Mouse (Mus musculus) liver, embryonic 15.5 days (tissue): ENCODE measurements around the gene Ceacam15. TPM values are rescaled to one million over a fixed set of nuclear protein-coding genes. Genes with fewer than 3 reads are reported as not detected.

Experiments used
- ATAC-seq: fragments of 200-750 bp; cut with Nextera tagmentation; 2 replicates; pipeline ENCODE4 v1.8.0; 2017; ENCODE audit warnings: moderate number of reproducible peaks, mild to moderate bottlenecking, moderate library complexity; ENCODE audit not compliant: insufficient read depth
- H3K27ac ChIP-seq: fragments of 300-500 bp; sonication (generic); replicated peaks from 2 replicates; pipeline ENCODE4 v1.5.1; 2015; ENCODE audit warnings: mild to moderate bottlenecking, inconsistent platforms
- H3K27me3 ChIP-seq: fragments of 300-500 bp; sonication (generic); 2 replicates; pipeline ENCODE4 v1.6.1; 2015; ENCODE audit warnings: mild to moderate bottlenecking, inconsistent platforms
- H3K36me3 ChIP-seq: fragments of 300-500 bp; sonication (generic); replicated peaks from 2 replicates; pipeline ENCODE4 v1.6.1; 2015; ENCODE audit warnings: moderate library complexity, mild to moderate bottlenecking, inconsistent platforms
- H3K4me1 ChIP-seq: fragments of 300-500 bp; sonication (generic); replicated peaks from 2 replicates; pipeline ENCODE4 v1.6.1; 2015; ENCODE audit warnings: inconsistent platforms
- H3K4me2 ChIP-seq: fragments of 300-500 bp; sonication (generic); 2 replicates; pipeline ENCODE4 v1.6.1; 2015; ENCODE audit warnings: moderate library complexity, mild to moderate bottlenecking, inconsistent platforms
- H3K4me3 ChIP-seq: fragments of 300-500 bp; sonication (generic); replicated peaks from 2 replicates; pipeline ENCODE4 v1.5.1; 2015; ENCODE audit warnings: mild to moderate bottlenecking, inconsistent platforms
- H3K9ac ChIP-seq: fragments of 300-500 bp; sonication (generic); 2 replicates; pipeline ENCODE4 v1.6.1; 2015; ENCODE audit warnings: moderate library complexity, mild to moderate bottlenecking, inconsistent platforms
- H3K9me3 ChIP-seq: fragments of 300-500 bp; sonication (generic); replicated peaks from 2 replicates; pipeline ENCODE4 v1.6.1; 2016; ENCODE audit warnings: inconsistent platforms
- WGBS: fragments of 180-500 bp; shearing (Covaris S2); methylation state at CpG from one replicate; pipeline ENCODE4 v1.1.7; 2015; ENCODE audit warnings: mixed read lengths; ENCODE audit not compliant: insufficient replicate concordance; 5-methylcytosine and 5-hydroxymethylcytosine counted together
- polyA plus RNA-seq: library from polyadenylated mRNA; unstranded; fragments of >200 nt; fragmentation: Nextera tagmentation; extraction: Ambion mirVana; gene quantifications from 2 replicates; pipeline ENCODE4 v1.2.1, GENCODE M21; 2015

Gene Ceacam15
- polyA plus RNA-seq, 1 experiment from 2014 or later: not detected

DNA sequence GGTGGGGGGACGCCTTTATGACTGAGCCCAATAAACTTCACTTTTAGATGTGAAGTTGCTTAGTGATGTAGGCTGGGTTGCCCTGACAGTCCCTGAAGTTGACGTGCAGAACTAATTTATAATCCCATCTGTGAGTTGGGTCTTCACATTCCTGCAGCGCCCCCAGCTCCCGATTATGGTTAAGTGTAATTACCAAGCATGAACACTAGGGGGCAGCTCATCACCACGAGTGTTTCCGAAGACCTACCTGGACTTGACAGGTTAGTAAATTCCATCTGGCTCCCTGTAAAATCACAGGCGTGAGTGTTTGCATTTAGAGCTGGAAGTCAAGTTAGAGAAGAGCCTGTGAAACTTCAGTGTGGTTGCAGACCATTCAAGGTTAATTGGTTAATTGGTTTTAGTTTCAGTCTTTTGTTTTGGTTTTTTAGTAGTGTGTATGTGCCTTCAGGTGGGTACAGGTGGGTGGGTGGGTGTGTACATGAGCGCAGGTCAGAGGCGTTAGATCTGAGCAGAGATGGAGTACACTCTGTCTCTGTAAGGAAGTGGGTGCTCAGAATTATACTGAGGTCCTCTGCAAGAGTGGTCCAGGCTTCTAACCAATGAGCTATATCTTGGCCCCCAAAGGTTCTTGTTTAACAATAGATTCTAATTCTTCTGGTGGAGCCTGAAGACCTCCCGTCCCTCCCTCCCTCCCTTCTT lies 45.8 kb downstream of the Ceacam15 start:
- ATAC-seq: no peak
- no peak overlapping the region for H3K27ac ChIP-seq
- no peak overlapping the region for H3K4me3 ChIP-seq
- H3K9me3 ChIP-seq: peaks cover 3% of the 10 kb centered on the region; the same call in 1 of the 2 replicates
- no peaks in the 10 kb centered on the region for H3K36me3 ChIP-seq
- H3K4me1 ChIP-seq: no peaks in the 10 kb centered on the region
- WGBS: 10% methylated on average over 10 of the region's 10 CpGs
- H3K9ac ChIP-seq: no peak overlapping the region
- no peaks in the 10 kb centered on the region for H3K27me3 ChIP-seq
- no peak overlapping the region for H3K4me2 ChIP-seq

DNA sequence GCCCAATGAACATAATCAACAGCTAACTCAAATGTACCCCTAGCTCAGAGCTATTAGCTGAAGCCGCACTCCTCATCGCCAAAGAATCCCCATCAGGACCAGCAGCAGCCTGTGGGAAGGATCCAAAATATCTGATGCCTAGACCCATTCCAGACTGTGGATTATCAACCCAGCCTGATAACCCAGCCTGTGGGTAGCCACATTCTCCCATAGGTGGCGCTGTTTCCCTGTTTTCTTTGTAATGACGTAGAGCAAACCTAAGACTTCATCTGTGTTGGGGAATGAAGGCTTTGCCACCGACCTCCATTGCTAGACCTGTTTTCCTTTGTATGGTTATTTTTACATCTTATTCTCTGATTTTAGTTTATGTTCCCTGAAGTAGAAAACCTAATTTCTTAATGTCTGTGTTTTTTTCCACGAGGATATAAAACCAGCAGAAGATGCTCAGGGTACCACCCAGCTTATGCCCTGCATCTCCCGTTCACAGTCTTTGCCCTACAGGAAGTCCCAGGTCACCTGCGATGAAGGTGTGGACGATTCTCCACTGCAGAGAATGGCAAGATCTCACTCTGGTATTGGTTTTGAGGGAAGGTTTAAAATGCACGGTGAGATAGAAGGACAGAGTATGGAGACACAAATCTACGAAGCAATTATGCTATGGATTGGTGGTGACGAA lies 47.3 kb downstream of the Ceacam15 start:
- no peak overlapping the region for H3K4me3 ChIP-seq
- no peak for ATAC-seq
- no peaks in the 10 kb centered on the region for H3K4me1 ChIP-seq
- 26% methylated on average over 12 of the region's 12 CpGs for WGBS
- H3K9ac ChIP-seq: no peak overlapping the region
- H3K36me3 ChIP-seq: no peaks in the 10 kb centered on the region
- H3K4me2 ChIP-seq: no peak overlapping the region
- peaks cover 3% of the 10 kb centered on the region; the same call in 1 of the 2 replicates for H3K9me3 ChIP-seq
- H3K27ac ChIP-seq: no peak overlapping the region
- H3K27me3 ChIP-seq: no peaks in the 10 kb centered on the region

DNA sequence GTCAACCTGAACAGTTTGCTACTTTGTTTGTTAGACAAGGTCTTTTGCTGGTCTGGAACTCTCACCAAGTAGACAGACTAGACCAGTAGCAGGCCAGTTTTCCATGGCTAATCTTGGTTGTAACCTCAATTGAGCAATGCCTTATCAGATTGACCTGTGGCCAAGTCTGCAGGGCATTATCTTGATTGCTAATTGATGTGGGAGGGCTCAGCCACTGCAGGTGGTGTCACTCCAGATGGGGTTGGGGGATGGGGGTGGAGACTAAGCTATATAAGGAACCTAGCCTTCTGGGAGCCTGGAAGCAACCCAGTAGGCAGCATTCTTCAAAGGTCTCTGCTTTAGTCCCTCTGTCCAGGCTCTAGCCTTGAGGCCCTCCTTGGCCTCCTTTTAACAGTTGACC lies 51.8 kb downstream of the Ceacam15 start:
- H3K9me3 ChIP-seq: no peaks in the 10 kb centered on the region
- ATAC-seq: peak; percentile 31; the same call in 1 of the 2 replicates
- no peak overlapping the region for H3K9ac ChIP-seq
- no peak overlapping the region for H3K4me3 ChIP-seq
- H3K4me1 ChIP-seq: 0 out of 2 replicates have a peak, but pooled peaks cover 6% of the 10 kb centered on the region
- no peak overlapping the region for H3K4me2 ChIP-seq
- H3K27me3 ChIP-seq: peaks cover 27% of the 10 kb centered on the region
- no peak overlapping the region for H3K27ac ChIP-seq
- no peaks in the 10 kb centered on the region for H3K36me3 ChIP-seq

DNA sequence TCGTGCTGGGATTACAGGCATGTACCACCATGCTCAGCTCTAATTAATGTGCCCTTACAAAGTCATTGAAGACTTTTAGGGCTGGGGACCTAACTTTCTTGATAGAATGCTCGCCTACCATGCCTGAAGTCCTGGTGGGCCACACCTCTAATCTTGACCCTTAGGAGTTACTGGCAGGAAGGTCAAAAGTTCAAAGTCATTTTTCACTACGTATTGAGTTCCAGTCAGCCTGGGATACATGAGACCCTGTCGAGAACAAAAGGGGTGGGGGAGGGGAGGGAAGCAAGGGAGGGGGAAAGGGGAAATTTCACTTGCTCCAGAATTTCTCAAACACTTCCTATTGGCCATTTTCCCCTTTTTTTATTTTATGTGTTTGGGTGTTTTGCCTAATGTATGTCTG lies 52.4 kb downstream of the Ceacam15 start:
- Histone ChIP-seq H3K4me2 (no peak overlapping the region), H3K4me1 (peaks cover 11% of the 10 kb centered on the region; the same call in 1 of the 2 replicates), H3K36me3 (no peaks in the 10 kb centered on the region), H3K4me3 (no peak overlapping the region), H3K27ac (no peak overlapping the region), H3K9me3 (no peaks in the 10 kb centered on the region), H3K27me3 (peaks cover 33% of the 10 kb centered on the region), H3K9ac (no peak overlapping the region)
- WGBS: 38% methylated on average over 4 of the region's 4 CpGs
- no peak for ATAC-seq

Other genes with a start within 250 kb of the Ceacam15 start
- gene Tmem160, start 222.9 kb downstream of the Ceacam15 start, polyA plus RNA-seq: 28.8 and 30.4 TPM in 2 replicates
- gene Npas1, start 198.0 kb downstream of the Ceacam15 start, polyA plus RNA-seq: 0.12 and 0.17 TPM in 2 replicates
- 2.4 and 2.7 TPM in 2 replicates for gene Arhgap35, start 60.7 kb downstream of the Ceacam15 start, polyA plus RNA-seq
- gene Ceacam9, start 46.2 kb upstream of the Ceacam15 start, polyA plus RNA-seq: not detected in 2 replicates
- gene Ap2s1, start 62.7 kb upstream of the Ceacam15 start, polyA plus RNA-seq: 162 and 176 TPM in 2 replicates
- gene Slc1a5, start 105.6 kb upstream of the Ceacam15 start, polyA plus RNA-seq: 120 and 144 TPM in 2 replicates
- 30.9 and 37.8 TPM in 2 replicates for gene Strn4, start 140.2 kb upstream of the Ceacam15 start, polyA plus RNA-seq
- 8.2 and 9.0 TPM in 2 replicates for gene Fkrp, start 141.0 kb upstream of the Ceacam15 start, polyA plus RNA-seq
- gene Prkd2, start 167.2 kb upstream of the Ceacam15 start, polyA plus RNA-seq: 3.2 and 3.8 TPM in 2 replicates
- 0.14 and 0.17 TPM in 2 replicates for gene Dact3, start 199.6 kb upstream of the Ceacam15 start, polyA plus RNA-seq
- 0.13 TPM in 2 replicates for gene Gng8, start 216.1 kb upstream of the Ceacam15 start, polyA plus RNA-seq
- 1.2 TPM in 2 replicates for gene Ptgir, start 230.8 kb upstream of the Ceacam15 start, polyA plus RNA-seq
- 79.0 and 83.9 TPM in 2 replicates for gene Calm3, start 248.4 kb upstream of the Ceacam15 start, polyA plus RNA-seq